Mouse (Mus musculus): ENCODE results near the gene 1110008L16Rik. TPM values are rescaled to one million over a fixed set of nuclear protein-coding genes. Genes with fewer than 3 reads are reported as not detected.
"Not testable (repeated sequence)": the region's sequence is repeated elsewhere in the genome, so short reads cannot be mapped to it uniquely, and the experiment has no call there.

The 1110008L16Rik gene
- total RNA-seq, 1 experiment from 2014 or later, result 25.1 TPM

DNA sequence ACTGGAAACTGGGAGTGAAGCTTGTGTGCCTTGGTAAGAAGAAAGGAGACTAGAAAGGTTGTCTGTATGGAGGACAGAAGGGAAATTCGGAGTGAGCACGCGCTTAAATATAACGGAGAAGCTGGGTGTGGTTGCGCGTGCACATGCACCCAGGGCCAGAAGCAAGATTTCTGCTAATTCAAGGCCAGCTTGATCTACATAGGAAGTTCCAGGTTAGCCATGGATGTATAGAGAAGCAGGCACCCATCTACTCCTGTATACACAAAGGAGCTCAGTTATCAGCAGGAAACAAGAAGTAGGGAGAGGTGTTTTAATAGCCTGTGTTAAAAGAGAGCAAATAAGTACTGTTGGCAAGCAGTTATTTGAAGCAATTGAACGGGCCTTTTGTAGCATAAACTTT lies 26.3 kb downstream of the 1110008L16Rik start:
- ATAC-seq (replicated peaks in 1 of 2; ENCODE audit: insufficient read depth in 1 of 2, low FRiP score in 2 of 2, low TSS enrichment in 1 of 2, low read depth in 1 of 2, poor library complexity in 2 of 2, severe bottlenecking in 2 of 2), result no peak

DNA sequence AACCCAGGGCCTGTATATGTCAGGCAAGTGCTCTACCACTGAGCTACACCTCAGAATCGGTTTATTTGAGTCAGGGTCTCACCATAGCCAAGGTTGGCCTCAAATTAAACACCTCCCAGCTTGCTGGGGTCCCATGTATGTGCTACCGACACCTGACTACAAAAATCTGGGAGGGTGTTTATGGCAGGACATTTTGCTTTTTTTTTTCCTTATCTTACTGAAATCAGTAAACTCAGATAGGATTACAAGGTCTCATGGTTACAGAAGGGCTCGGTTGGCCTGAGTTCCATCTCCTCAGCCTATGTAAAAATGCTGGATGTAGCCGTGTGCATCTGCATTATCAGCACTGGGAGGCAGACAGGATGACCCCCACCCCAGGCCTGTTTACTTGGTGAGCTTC lies 29.4 kb downstream of the 1110008L16Rik start:
- ATAC-seq (replicated peaks in 1 of 2; ENCODE audit: insufficient read depth in 1 of 2, low FRiP score in 2 of 2, low TSS enrichment in 1 of 2, low read depth in 1 of 2, poor library complexity in 2 of 2, severe bottlenecking in 2 of 2), result no peak

DNA sequence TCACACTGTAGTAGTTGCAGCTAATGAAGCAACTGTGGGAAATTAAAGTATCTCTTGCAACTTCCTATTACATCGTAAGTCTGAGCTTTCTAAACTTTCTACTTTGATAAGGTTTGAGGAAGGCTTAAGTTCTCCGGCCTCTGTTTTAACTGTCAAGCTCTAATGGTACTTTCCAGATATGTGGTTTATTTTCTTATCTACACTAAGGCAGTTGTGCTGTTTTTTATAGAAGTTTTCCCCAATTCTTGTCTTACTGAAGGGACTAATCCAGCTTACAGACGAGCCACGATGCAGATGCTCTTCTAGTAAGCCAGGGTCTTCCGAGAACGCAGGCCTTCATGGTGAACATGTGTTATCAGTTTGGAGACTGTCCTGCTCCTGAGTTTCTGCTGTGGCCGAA lies 30.0 kb downstream of the 1110008L16Rik start:
- no peak for ATAC-seq (replicated peaks in 1 of 2; ENCODE audit: insufficient read depth in 1 of 2, low FRiP score in 2 of 2, low TSS enrichment in 1 of 2, low read depth in 1 of 2, poor library complexity in 2 of 2, severe bottlenecking in 2 of 2)

DNA sequence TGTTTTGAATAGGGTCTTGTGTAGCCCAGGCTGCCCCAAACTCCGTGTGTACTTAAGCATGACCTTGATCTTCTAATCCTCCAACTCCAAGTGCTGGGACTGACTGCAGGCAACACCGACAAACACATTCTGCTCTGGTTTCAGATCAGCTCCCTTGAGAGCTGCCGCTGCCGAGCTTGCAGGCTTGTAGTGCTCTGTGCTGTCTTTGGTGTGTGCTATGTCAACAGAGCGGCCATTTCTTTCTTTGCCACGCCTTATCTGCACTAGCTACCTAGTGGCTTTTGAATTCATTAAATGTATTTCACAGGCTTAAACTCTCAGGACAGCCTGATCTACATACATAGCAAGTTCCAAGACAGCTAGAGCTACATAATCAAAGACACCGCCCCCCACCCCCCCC lies 34.3 kb downstream of the 1110008L16Rik start:
- ATAC-seq (replicated peaks in 1 of 2; ENCODE audit: insufficient read depth in 1 of 2, low FRiP score in 2 of 2, low TSS enrichment in 1 of 2, low read depth in 1 of 2, poor library complexity in 2 of 2, severe bottlenecking in 2 of 2), result no peak

DNA sequence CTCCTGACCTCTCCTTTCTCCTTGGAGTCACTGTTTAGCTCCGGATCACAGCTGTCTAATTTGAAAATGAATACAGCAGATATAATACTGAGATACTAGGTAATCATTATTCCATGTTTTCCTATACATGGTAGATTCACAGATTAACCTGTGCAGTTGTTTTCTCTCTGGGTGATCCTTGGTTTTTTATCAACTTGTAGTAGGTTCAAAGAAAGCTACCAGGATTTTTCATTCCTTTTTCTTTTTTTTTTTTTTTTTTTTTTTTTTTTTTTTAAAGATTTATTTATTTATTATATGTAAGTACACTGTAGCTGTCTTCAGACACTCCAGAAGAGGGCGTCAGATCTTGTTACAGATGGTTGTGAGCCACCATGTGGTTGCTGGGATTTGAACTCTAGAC lies 39.1 kb downstream of the 1110008L16Rik start:
- not testable (repeated sequence) for ATAC-seq (replicated peaks in 1 of 2; ENCODE audit: insufficient read depth in 1 of 2, low FRiP score in 2 of 2, low TSS enrichment in 1 of 2, low read depth in 1 of 2, poor library complexity in 2 of 2, severe bottlenecking in 2 of 2)

DNA sequence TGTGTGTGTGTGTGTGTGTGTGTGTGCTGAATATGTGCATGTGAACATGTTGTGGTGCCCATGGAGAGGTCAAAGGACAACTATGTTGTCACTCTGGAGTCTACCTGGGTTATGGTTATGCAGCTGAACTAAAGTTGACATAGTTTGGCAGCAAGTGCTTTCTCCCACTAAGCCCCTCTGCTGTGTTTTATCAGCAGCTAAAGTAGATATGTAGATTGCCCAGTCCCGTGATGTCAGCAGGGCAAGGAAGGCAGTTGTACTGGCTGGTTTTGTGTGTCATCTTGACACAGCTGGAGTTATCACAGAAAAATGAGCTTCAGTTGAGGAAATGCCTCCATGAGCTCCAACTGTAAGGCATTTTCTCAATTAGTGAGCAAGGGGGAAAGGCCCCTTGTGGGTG lies 43.7 kb downstream of the 1110008L16Rik start:
- not testable (repeated sequence) for ATAC-seq (replicated peaks in 1 of 2; ENCODE audit: insufficient read depth in 1 of 2, low FRiP score in 2 of 2, low TSS enrichment in 1 of 2, low read depth in 1 of 2, poor library complexity in 2 of 2, severe bottlenecking in 2 of 2)

DNA sequence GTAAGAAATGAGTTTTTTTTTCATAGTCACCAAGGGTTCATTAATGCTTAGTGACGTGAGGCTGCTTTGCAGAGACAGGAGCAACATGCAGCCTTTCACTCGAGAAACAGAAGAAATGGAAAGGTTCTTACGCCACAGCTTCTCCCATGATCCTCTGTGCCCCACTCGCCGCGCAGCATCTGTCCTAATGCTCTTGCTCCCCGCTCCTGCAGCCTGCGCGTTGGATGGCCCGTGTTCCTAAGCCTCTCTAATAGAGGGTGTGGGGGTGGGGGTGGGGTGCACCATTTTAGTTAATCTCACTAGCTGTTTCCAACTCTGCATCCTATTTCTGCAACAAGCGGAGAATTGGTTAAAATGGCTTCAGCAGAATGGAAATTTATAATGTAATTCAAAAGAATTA lies 44.6 kb downstream of the 1110008L16Rik start:
- no peak for ATAC-seq (replicated peaks in 1 of 2; ENCODE audit: insufficient read depth in 1 of 2, low FRiP score in 2 of 2, low TSS enrichment in 1 of 2, low read depth in 1 of 2, poor library complexity in 2 of 2, severe bottlenecking in 2 of 2)

DNA sequence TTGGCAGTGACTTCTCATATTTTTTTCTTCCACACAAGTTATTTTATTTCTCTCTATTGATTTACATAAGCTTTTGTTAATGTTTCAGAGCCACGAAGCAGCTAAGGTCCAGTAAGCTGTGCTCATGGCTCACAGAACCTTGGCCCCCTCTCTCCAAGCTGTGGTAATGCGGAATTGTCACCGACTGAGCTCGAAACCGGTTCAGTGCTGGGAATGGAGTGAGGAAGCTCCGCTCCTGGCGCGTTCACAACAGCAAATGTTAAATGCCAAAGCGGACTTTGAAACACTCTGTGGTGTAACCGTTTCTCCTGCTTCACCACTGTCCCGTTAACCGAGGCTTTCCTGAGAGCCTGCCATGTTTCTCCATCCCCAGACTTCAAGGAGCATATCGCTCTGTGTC lies 45.2 kb downstream of the 1110008L16Rik start:
- peak; percentile 68 to 76 for ATAC-seq (replicated peaks in 1 of 2; ENCODE audit: insufficient read depth in 1 of 2, low FRiP score in 2 of 2, low TSS enrichment in 1 of 2, low read depth in 1 of 2, poor library complexity in 2 of 2, severe bottlenecking in 2 of 2)

DNA sequence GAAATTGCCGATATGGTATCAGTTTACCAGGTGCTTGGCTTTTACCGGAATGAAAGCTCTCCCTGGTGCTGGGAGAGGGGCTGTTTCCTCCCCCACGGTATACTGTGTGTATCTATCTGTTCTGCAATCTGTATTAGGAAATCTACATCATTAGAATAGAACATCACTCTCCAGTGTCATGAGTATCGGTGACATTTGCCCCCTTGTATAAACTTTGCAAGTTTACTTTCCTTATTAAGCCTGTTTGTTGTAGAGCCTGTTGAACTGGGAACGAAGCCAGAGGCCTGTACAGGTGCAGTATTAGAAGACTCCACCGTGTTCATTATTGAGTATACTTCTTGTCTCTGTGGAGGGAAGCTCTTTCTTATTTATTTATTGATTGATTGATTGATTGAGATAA lies 54.0 kb downstream of the 1110008L16Rik start:
- ATAC-seq (replicated peaks in 1 of 2; ENCODE audit: insufficient read depth in 1 of 2, low FRiP score in 2 of 2, low TSS enrichment in 1 of 2, low read depth in 1 of 2, poor library complexity in 2 of 2, severe bottlenecking in 2 of 2), result no peak

DNA sequence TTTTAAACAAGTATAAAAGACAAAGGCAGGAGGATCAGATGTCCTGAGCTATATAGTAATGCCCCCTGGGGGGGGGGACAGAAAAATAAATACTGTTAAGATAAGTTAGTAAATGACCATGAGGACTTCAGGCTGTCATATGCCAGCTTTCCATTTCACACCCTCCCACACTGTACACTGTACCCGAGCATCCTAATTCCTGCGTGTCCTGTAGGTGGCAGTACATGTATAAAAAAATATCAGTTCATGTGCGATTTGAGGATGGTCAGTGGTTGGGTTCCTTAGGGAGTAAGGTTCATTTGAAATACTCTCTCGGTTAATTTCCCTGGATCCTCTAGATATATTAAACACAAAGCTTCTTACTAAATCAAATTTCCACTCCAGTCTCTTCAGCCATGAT lies 55.5 kb downstream of the 1110008L16Rik start:
- ATAC-seq (replicated peaks in 1 of 2; ENCODE audit: insufficient read depth in 1 of 2, low FRiP score in 2 of 2, low TSS enrichment in 1 of 2, low read depth in 1 of 2, poor library complexity in 2 of 2, severe bottlenecking in 2 of 2), result peak; percentile 49 to 77; a peak in 3 of 4 replicates

DNA sequence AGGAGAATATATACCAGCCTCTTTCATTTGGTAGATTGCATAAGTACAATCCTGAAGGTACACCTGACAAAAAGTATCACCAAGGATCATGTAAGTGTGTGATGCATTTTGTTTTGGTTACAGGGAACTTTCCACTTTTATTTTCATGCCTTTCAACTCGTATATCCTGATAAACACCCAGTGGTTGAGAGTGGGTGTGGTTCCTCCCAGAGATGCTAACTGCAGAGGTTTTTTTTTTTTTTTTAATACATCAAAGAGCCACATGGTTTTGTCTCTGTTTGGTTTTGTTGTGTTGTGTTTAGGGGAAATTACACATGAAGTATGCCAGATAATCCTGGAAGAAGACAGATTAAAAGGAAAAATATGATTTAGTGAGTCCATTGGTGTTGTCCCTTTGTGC lies 57.9 kb downstream of the 1110008L16Rik start:
- ATAC-seq (replicated peaks in 1 of 2; ENCODE audit: insufficient read depth in 1 of 2, low FRiP score in 2 of 2, low TSS enrichment in 1 of 2, low read depth in 1 of 2, poor library complexity in 2 of 2, severe bottlenecking in 2 of 2), result no peak

DNA sequence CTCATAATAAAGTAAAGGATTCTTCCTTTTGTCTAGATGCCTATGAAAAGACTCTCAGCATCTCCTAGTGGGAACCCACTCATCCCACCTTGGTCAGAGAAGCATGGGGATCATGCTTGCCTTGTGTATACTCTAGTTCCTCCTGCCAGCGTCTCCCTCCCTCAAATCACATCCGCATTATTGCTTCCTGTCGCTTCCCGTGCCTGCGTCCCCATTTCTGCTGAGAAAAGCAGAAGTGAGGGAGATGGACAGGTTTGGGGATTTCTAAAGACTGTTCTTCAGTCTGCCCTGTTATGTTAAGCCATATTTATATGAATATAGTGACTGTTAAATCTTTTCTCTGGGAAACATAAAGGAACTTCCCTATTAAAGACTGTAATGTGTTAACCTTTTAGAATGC lies 61.6 kb downstream of the 1110008L16Rik start:
- ATAC-seq (replicated peaks in 1 of 2; ENCODE audit: insufficient read depth in 1 of 2, low FRiP score in 2 of 2, low TSS enrichment in 1 of 2, low read depth in 1 of 2, poor library complexity in 2 of 2, severe bottlenecking in 2 of 2), result peak; percentile 66 to 73; a peak in 2 of 4 replicates

DNA sequence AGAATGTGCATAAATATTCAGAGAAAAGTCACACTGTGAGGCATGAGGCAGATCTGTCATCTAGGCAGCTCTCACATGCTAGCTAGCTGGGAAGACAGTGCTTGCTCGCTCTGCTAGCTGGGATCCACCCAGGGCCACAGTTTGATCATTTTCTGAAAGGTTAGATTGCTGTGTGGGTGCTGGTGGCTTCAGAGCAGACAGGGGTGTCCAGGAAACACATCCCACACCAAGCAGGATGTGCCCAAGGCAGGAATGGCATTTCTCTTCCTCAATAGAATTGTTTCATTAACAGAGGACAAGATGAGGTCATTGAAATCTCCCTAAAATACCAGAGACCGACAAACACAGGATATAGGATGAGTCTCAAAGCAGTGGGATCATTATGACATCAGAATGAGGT lies 65.7 kb downstream of the 1110008L16Rik start:
- no peak for ATAC-seq (replicated peaks in 1 of 2; ENCODE audit: insufficient read depth in 1 of 2, low FRiP score in 2 of 2, low TSS enrichment in 1 of 2, low read depth in 1 of 2, poor library complexity in 2 of 2, severe bottlenecking in 2 of 2)

DNA sequence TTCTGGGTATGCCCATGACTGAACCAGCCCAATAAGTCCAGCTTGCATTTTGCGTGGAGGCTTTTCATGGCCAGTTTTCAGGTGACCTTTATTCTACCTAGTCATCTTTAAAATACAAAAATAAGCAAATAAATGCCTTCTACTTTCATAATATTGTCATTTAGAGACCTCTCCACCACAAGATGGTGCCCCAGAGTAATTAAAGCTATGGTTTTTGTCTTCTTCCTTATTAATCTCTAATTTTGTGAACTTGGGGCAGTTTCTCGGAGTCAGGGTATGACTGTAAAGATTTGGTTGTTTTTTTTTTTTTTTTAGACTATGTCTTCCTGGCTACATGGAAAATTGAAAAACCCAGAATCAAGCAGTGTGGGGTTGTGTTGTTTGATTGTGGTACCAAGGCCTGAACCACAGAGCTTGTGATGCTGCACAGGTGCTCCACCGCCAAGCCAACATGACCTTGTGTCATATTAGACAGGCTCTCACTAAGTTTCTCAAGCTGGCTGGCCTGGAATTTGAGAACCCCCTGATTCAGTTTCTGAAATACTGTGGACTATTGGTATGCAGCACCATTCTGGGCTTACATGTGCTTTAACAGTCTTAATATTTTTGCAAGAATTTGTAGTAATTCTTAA lies 73.2 kb downstream of the 1110008L16Rik start:
- no peak; a peak in 1 of 4 replicates for ATAC-seq (replicated peaks in 1 of 2; ENCODE audit: insufficient read depth in 1 of 2, low FRiP score in 2 of 2, low TSS enrichment in 1 of 2, low read depth in 1 of 2, poor library complexity in 2 of 2, severe bottlenecking in 2 of 2)

DNA sequence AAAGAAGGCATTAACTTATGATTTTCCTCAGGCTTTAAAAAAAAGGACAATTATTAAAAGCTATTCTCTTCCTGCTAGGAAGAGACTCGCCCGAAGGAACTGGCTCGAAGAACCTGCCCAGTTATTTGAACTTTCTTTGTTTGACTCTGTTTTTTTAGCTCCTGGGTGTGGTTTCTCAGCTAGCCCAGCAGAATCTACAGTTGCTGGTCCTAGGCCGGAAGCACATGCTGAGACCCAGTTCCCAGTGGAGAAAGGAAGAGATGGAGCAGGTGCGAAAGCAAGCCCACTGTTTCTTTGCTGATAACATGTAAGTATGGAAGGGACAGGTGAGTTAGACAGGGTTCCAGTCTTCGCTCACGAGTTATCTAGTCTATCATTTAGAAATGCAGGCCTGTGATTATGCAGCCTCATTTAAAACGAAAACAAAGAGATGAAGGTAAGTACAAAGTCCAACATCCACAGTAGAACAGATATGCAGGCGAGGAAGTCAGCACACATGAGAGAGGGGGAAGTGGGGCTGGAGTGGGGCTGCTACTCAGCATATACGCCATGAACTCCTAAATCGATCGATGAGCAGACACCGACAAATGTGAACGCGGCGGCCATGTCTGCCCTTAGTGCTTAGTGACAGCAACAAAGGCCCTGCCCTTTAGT lies 77.7 kb downstream of the 1110008L16Rik start:
- no peak for ATAC-seq (replicated peaks in 1 of 2; ENCODE audit: insufficient read depth in 1 of 2, low FRiP score in 2 of 2, low TSS enrichment in 1 of 2, low read depth in 1 of 2, poor library complexity in 2 of 2, severe bottlenecking in 2 of 2)

DNA sequence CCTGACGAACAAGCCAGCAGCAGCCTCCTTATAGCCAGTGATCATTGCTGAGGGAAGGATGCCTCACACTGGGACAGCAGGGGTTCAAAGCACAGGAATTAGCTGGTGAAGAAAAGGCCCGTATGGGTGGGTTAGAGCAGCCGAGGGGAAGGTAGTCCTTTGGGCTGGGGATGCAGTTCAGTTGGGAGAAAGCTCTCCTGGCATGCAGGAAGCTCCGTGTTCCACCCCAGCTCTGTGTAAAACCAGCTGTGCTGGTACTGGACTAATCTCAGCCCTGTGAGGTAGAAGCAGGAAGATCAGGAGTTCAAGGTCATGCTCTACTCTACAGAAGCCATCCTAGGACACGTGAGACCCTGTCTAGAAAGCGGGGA lies 78.2 kb downstream of the 1110008L16Rik start:
- no peak for ATAC-seq (replicated peaks in 1 of 2; ENCODE audit: insufficient read depth in 1 of 2, low FRiP score in 2 of 2, low TSS enrichment in 1 of 2, low read depth in 1 of 2, poor library complexity in 2 of 2, severe bottlenecking in 2 of 2)

DNA sequence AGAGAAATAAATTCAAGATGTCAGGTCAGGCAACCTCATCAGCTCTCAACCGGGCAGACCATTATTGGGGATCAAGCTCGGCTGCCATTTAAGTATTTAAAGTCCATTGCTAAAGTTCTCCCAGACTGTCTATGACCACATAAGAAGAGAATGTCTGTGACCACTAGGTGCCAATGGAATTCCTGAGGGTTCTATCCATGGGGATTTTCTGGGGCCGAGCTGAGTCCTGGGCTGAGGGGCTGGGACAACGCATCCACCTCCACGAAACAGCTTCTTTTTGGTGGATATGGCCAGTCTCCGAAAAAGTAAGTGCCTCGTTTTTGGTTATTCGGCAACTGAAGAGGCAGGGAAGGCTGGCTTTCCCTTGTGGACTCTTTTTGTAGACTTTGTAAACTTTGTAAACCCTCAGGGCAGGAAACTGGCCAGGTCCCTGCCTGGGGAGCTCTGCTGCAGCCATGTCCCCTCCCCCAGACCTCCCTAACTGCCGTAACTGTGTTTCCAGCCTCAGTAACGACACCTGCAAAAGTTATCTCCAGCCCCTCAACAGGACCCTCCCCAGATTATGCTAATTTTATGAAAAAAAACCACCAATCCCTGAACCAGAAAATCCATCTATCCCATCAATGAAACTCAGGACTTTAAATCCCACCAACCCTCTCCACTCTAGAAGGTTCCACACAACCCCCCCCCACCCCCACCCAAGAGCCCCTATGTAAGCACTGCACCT lies 84.8 kb downstream of the 1110008L16Rik start, which contains the start of gene Psma6:
Psma6 (plus strand) TSS at position 200 of the 727 bp plus-strand sequence.
- ATAC-seq (replicated peaks in 1 of 2; ENCODE audit: insufficient read depth in 1 of 2, low FRiP score in 2 of 2, low TSS enrichment in 1 of 2, low read depth in 1 of 2, poor library complexity in 2 of 2, severe bottlenecking in 2 of 2), result no peak

DNA sequence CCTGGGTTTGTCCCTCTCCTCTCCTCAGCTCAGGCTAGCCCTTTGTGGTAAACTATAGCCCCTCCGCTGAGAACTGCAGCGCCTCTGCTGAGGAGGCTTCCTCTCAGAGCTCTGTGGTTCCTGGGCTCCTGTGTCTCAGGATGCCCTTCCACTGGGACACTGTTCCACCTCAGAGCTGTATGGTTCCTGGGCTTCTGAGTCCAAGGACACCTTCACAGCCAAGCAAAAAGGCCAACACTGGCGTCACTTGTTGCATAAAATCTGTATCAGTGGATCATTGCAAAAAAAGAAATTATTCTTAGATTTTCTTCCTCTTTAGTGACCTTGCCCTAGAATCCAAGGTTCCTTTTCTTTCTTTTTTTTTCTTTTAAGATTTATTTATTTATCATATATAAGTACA lies 85.4 kb downstream of the 1110008L16Rik start:
- ATAC-seq (replicated peaks in 1 of 2; ENCODE audit: insufficient read depth in 1 of 2, low FRiP score in 2 of 2, low TSS enrichment in 1 of 2, low read depth in 1 of 2, poor library complexity in 2 of 2, severe bottlenecking in 2 of 2), result no peak
